Mouse (Mus musculus) embryonic facial prominence, embryonic 14.5 days (tissue): ENCODE measurements around the gene Isyna1. TPM values are rescaled to one million over a fixed set of nuclear protein-coding genes. Genes with fewer than 3 reads are reported as not detected.

Experiments
- ATAC-seq: fragments of 200-750 bp; cut with Nextera tagmentation; 2 replicates; pipeline ENCODE4 v1.8.0; 2017; ENCODE audit warnings: low read depth, moderate number of reproducible peaks, moderate TSS enrichment
- DNase-seq: peaks from one replicate; pipeline ENCODE4 v3.0.0-alpha.2; 2015; ENCODE audit warnings: low spot score
- H3K27ac ChIP-seq: fragments of 300-500 bp; sonication (generic); replicated peaks from 2 replicates; pipeline ENCODE4 v1.5.1; 2014; ENCODE audit warnings: low read depth, mild to moderate bottlenecking, low read length, moderate library complexity
- H3K27me3 ChIP-seq: fragments of 300-500 bp; sonication (generic); replicated peaks from 2 replicates; pipeline ENCODE4 v1.6.1; 2014; ENCODE audit warnings: low read length; ENCODE audit not compliant: control insufficient read depth, insufficient read depth
- H3K36me3 ChIP-seq: fragments of 300-500 bp; sonication (generic); 2 replicates; pipeline ENCODE4 v1.6.1; 2014; ENCODE audit warnings: low read length, mixed read lengths; ENCODE audit not compliant: control insufficient read depth, insufficient read depth
- H3K4me1 ChIP-seq: fragments of 300-500 bp; sonication (generic); 2 replicates; pipeline ENCODE4 v1.6.1; 2014; ENCODE audit warnings: antibody characterized with exemption, low read length; ENCODE audit not compliant: control insufficient read depth, insufficient read depth
- H3K4me2 ChIP-seq: fragments of 300-500 bp; sonication (generic); 2 replicates; pipeline ENCODE4 v1.6.1; 2014; ENCODE audit warnings: low read depth, mild to moderate bottlenecking, low read length, moderate library complexity, mixed read lengths
- H3K4me3 ChIP-seq: fragments of 300-500 bp; sonication (generic); 2 replicates; pipeline ENCODE4 v1.5.1; 2014; ENCODE audit warnings: low read depth, mild to moderate bottlenecking, low read length
- H3K9ac ChIP-seq: fragments of 300-500 bp; sonication (generic); 2 replicates; pipeline ENCODE4 v1.6.1; 2014; ENCODE audit warnings: low read depth, mild to moderate bottlenecking, low read length, moderate library complexity, mixed read lengths
- H3K9me3 ChIP-seq: fragments of 300-500 bp; sonication (generic); 2 replicates; pipeline ENCODE4 v1.6.1; 2016; ENCODE audit warnings: low read length; ENCODE audit not compliant: control insufficient read depth
- WGBS: fragments of 180-500 bp; shearing (Covaris S2); extraction: QIAGEN DNeasy Blood & Tissue Kit; methylation state at CpG from one replicate; pipeline ENCODE4 v1.1.7; 2014; 5-methylcytosine and 5-hydroxymethylcytosine counted together
- polyA plus RNA-seq: library from polyadenylated mRNA; unstranded; fragments of >200 nt; fragmentation: Nextera tagmentation; extraction: Ambion mirVana; gene quantifications from 2 replicates; pipeline ENCODE4 v1.2.1, GENCODE M21; 2014

The Isyna1 gene
- polyA plus RNA-seq, 1 experiment from 2014 or later = 94.5 TPM

GRCm38 (mm10) chr8:70616645-70617044 is 22.5 kb downstream of the Isyna1 start:
- Histone ChIP-seq H3K9me3 (no peaks in the 10 kb centered on the region), H3K27ac (no peak overlapping the region), H3K36me3 (no peaks in the 10 kb centered on the region), H3K4me2 (no peak overlapping the region; the same call in 1 of the 2 replicates), H3K4me3 (no peak overlapping the region), H3K27me3 (no peaks in the 10 kb centered on the region; the same call in 1 of the 2 replicates), H3K9ac (no peak overlapping the region), H3K4me1 (no peaks in the 10 kb centered on the region)
- WGBS = 61% methylated on average over 11 of the region's 11 CpGs
- ATAC-seq (no peak), DNase-seq (no peak)

- no peaks in the 10 kb centered on the region for H3K36me3 ChIP-seq
- H3K4me3 ChIP-seq = no peak overlapping the region
- no peaks in the 10 kb centered on the region for H3K4me1 ChIP-seq
- no peaks in the 10 kb centered on the region; the same call in none of the 2 replicates for H3K27me3 ChIP-seq
- 0 out of 2 replicates have a peak overlapping the region, but pooled peaks have one; percentile 30 for H3K9ac ChIP-seq
- 77% methylated on average over 11 of the region's 11 CpGs for WGBS
- ATAC-seq = no peak
- H3K4me2 ChIP-seq = no peak overlapping the region
- DNase-seq = no peak
- H3K9me3 ChIP-seq = no peaks in the 10 kb centered on the region
- no peak overlapping the region for H3K27ac ChIP-seq
Observed at GRCm38 (mm10) chr8:70617985-70618384, 23.8 kb downstream of the Isyna1 start.

- Histone ChIP-seq H3K4me1 (no peaks in the 10 kb centered on the region), H3K36me3 (no peaks in the 10 kb centered on the region), H3K9me3 (no peaks in the 10 kb centered on the region), H3K4me3 (no peak overlapping the region), H3K4me2 (no peak overlapping the region), H3K27ac (no peak overlapping the region), H3K9ac (no peak overlapping the region), H3K27me3 (no peaks in the 10 kb centered on the region; the same call in none of the 2 replicates)
- no peak for DNase-seq
- 33% methylated on average over 8 of the region's 9 CpGs for WGBS
- ATAC-seq = peak; percentile 38; the same call in 1 of the 2 replicates
Observed at GRCm38 (mm10) chr8:70618888-70619334, 24.7 kb downstream of the Isyna1 start.

DNA sequence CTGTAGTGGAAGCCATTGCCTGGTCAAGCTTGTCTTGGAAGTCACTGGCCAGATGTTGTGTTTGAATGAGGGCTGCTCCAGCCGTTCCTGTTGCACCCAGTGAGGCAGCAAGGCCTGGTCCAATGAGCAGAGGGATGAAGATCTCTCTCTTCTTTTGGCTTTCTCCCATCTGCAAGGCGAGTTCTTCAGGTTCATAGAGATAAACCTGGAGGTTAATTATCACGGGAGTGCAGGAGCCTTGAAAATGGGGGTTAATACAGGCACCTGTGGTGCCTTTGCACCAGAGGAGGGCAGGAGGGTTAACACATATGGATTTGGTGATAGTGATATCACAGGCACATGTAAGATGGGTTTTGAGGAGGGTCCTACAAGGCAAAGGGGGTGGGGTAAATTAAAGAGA is 28.0 kb downstream of the Isyna1 start:
- no peak overlapping the region for H3K27ac ChIP-seq
- no peak overlapping the region for H3K4me3 ChIP-seq
- WGBS = 56% methylated on average over 3 of the region's 3 CpGs
- ATAC-seq (no peak), DNase-seq (no peak)
- no peaks in the 10 kb centered on the region for H3K9me3 ChIP-seq
- no peak overlapping the region for H3K4me2 ChIP-seq
- no peaks in the 10 kb centered on the region; the same call in none of the 2 replicates for H3K27me3 ChIP-seq
- H3K36me3 ChIP-seq = no peaks in the 10 kb centered on the region
- H3K4me1 ChIP-seq = no peaks in the 10 kb centered on the region
- no peak overlapping the region for H3K9ac ChIP-seq

GRCm38 (mm10) chr8:70625104-70625503 is 30.9 kb downstream of the Isyna1 start:
- Histone ChIP-seq H3K27me3 (no peaks in the 10 kb centered on the region; the same call in none of the 2 replicates), H3K36me3 (no peaks in the 10 kb centered on the region), H3K4me3 (no peak overlapping the region), H3K4me1 (no peaks in the 10 kb centered on the region), H3K9ac (no peak overlapping the region), H3K9me3 (no peaks in the 10 kb centered on the region), H3K4me2 (peak overlapping the region; percentile 23; the same call in 1 of the 2 replicates), H3K27ac (no peak overlapping the region)
- DNase-seq (peak; percentile 53), ATAC-seq (no peak)
- WGBS = 13% methylated on average over 5 of the region's 5 CpGs

DNA sequence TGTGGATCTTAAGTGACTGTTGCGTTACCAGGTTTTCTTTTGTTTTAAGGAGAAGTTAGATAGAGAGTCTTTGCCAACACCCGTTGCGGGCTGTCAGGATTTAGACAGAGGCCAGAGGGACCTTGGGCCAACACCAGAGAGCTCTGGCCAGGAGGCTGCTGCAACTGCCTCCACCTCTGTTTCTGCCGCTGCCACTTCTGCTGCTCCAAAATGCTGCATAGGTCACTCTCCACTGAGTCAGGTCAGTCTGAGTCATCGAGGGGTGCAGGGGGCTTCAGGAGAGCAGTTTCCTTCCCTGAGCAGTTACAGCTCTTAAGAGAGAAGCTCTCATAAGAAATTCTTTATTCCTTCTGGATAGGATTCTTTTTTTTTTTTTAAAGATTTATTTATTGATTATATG is 32.9 kb downstream of the Isyna1 start:
- ATAC-seq (no peak), DNase-seq (no peak)
- Histone ChIP-seq H3K36me3 (no peaks in the 10 kb centered on the region), H3K4me2 (no peak overlapping the region), H3K4me1 (peaks cover 11% of the 10 kb centered on the region), H3K27ac (no peak overlapping the region), H3K27me3 (peaks cover 7% of the 10 kb centered on the region), H3K9ac (no peak overlapping the region), H3K4me3 (no peak overlapping the region), H3K9me3 (no peaks in the 10 kb centered on the region)
- 91% methylated on average over 5 of the region's 5 CpGs for WGBS

GRCm38 (mm10) chr8:70628986-70629490 is 34.9 kb downstream of the Isyna1 start:
- no peaks in the 10 kb centered on the region for H3K9me3 ChIP-seq
- peaks cover 16% of the 10 kb centered on the region for H3K4me1 ChIP-seq
- no peak for ATAC-seq
- H3K4me2 ChIP-seq = peak overlapping the region; percentile 82
- H3K4me3 ChIP-seq = peak overlapping the region; percentile 52
- DNase-seq = no peak
- 54% methylated on average over 7 of the region's 7 CpGs for WGBS
- peak overlapping the region; percentile 66 for H3K9ac ChIP-seq
- no peak overlapping the region for H3K27ac ChIP-seq
- no peaks in the 10 kb centered on the region for H3K36me3 ChIP-seq
- H3K27me3 ChIP-seq = peaks cover 7% of the 10 kb centered on the region; the same call in 1 of the 2 replicates

GRCm38 (mm10) chr8:70629574-70630531 is 35.7 kb downstream of the Isyna1 start:
- no peaks in the 10 kb centered on the region for H3K36me3 ChIP-seq
- peak overlapping the region; percentile 66 for H3K9ac ChIP-seq
- H3K4me2 ChIP-seq = peak overlapping the region; percentile 82
- peaks cover 7% of the 10 kb centered on the region; the same call in 1 of the 2 replicates for H3K27me3 ChIP-seq
- peak; percentile 92 for DNase-seq
- H3K9me3 ChIP-seq = no peaks in the 10 kb centered on the region
- H3K27ac ChIP-seq = peak overlapping the region; percentile 46
- peaks cover 17% of the 10 kb centered on the region for H3K4me1 ChIP-seq
- under 1% methylated on average over 37 of the region's 60 CpGs for WGBS
- peak; percentile 93 for ATAC-seq
- H3K4me3 ChIP-seq = peak overlapping the region; percentile 52
